Mouse (Mus musculus): Measurements from ENCODE around the gene Mettl27. TPM values are rescaled to one million over a fixed set of nuclear protein-coding genes. Genes with fewer than 3 reads are reported as not detected.

The Mettl27 gene
- polyA plus RNA-seq, 1 experiment from 2014 or later, result 35.5 TPM

DNA sequence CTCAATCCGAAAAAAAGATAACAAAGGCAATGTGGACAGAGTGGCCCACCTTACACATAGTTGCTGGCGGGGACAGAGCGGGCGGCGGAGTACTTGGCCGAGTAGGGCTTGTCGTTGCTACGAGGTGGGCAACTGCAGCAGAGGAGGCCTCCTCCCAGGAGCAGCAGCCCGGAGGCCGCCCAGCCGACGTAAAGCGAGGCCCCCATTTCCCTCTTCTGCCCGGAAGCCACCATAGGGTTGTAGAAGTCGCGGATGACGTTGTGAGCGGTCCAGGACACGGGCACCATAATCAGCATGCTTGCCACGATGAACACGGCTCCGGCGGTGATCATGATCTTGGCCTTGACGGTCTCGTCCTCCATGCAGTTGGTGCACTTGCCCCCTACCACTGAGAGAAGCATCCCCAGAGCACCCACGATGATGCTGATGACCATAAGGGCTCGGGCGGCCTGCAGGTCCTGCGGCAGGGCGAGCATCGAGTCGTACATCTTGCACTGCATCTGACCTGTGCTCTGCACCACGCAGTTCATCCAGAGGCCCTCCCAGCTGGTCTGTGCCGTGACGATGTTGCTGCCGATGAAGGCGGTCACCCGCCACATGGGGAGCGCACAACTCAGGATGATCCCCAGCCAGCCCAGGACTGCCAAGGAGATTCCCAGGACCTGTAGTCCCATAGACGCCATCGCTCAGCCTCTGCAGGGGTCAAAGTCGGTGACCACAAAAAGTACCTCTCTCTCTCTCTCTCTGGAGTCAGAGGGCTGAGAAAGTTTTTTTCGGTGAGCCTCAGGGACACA is 14.1 kb downstream of the Mettl27 start:
- H3K4me2 ChIP-seq (replicated peaks; ENCODE audit: low read depth, low read length), result peak overlapping the region; percentile 50
- TF ChIP-seq EP300 (IDR thresholded peaks at IDR 0.05) (no peak), CTCF (IDR thresholded peaks at IDR 0.05) (no peak)
- peaks cover 11% of the 10 kb centered on the region for H3K4me1 ChIP-seq (ENCODE audit: insufficient read depth, low read depth, low read length)
- peak overlapping the region; percentile 46 for H3K9ac ChIP-seq (replicated peaks; ENCODE audit: low read depth)
- no peaks in the 10 kb centered on the region for H3K36me3 ChIP-seq (ENCODE audit: insufficient read depth, low read length)
- no peaks in the 10 kb centered on the region for H3K9me3 ChIP-seq (ENCODE audit: low read length)
- peak overlapping the region; percentile 40 for H3K4me3 ChIP-seq (ENCODE audit: low read depth, low read length)
- H3K27me3 ChIP-seq (replicated peaks; ENCODE audit: insufficient read depth, low read length), result no peaks in the 10 kb centered on the region
- peak overlapping the region; percentile 80 for H3K27ac ChIP-seq (ENCODE audit: low read length)
- ATAC-seq (peak; percentile 5; the same call in 1 of the 2 replicates), DNase-seq (ENCODE audit: low spot score) (no peak)
- 29% methylated on average over 43 of the region's 43 CpGs for WGBS

DNA sequence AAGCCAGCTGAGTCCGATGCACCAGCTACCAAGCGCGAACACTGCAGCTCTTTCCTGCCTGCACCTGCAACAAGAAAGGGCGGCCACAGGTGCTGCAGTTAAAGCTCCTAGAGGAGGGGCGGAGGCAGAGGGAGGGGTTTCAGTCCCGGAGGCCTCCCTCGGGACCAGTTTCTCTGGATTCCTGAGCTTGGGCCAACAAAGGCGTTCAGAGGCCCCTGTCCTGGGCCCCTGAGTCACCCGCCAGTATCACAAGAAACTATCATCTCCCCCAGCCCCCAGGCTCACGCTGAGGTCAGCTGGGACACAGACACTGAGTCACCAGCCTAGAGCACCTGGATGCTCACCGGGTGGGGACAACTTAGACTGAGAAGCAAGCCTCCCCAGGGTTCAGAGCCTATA is 14.7 kb downstream of the Mettl27 start, which contains the start of gene Cldn4:
Cldn4 (minus strand) TSS at position 78 of the 399 bp plus-strand sequence.
- peak; percentile 93 for DNase-seq (ENCODE audit: low spot score)
- peak within 1 kb of the TSS; percentile 50 for H3K4me2 ChIP-seq (replicated peaks; ENCODE audit: low read depth, low read length)
- no peaks in the 10 kb centered on the region for H3K27me3 ChIP-seq (replicated peaks; ENCODE audit: insufficient read depth, low read length)
- 29% methylated on average over 11 of the region's 11 CpGs for WGBS
- H3K27ac ChIP-seq (ENCODE audit: low read length), result peak within 1 kb of the TSS; percentile 81
- H3K9me3 ChIP-seq (ENCODE audit: low read length), result no peaks in the 10 kb centered on the region
- peak; percentile 72 for ATAC-seq
- H3K4me3 ChIP-seq (ENCODE audit: low read depth, low read length), result peak within 1 kb of the TSS; percentile 40
- peak within 1 kb of the TSS; percentile 46 for H3K9ac ChIP-seq (replicated peaks; ENCODE audit: low read depth)
- H3K36me3 ChIP-seq (ENCODE audit: insufficient read depth, low read length), result no peaks in the 10 kb centered on the region
- no peak for TF ChIP-seq CTCF (IDR thresholded peaks at IDR 0.05)
- peak; percentile 45 for TF ChIP-seq EP300 (IDR thresholded peaks at IDR 0.05)
- H3K4me1 ChIP-seq (ENCODE audit: insufficient read depth, low read depth, low read length), result peaks cover 16% of the 10 kb centered on the region

DNA sequence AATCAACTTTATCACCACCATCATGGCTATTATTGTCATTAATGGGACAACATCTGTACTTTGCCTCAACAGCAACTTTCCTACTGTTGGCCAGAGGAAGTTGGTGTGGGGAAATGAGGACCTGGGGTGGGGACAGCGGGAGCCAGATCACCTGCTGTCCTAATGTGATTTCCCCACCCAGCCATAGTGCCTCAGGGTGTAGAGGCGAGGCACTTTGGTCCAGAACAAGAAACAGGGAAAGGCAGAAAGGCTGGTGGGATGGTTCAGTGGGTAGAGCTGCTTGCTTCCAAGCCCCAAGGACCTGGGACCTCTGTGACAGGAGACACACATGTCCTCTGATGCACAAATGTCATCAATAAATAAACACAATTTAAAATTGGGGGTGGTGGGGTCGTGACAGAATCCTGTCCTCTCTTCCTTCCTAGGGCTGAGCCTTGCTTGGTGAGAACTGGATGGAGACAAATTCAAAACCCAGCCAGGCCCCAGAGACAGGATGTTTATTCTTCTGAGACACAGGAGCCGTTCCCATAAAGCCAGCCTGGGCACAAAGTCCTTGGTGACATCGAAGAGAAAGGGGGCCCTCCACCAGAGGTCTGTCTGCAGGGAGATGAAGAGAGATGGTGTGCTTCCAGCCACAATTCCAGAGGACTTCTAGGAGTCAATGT is 15.4 kb downstream of the Mettl27 start:
- Histone ChIP-seq H3K27ac (ENCODE audit: low read length) (peak overlapping the region; percentile 81), H3K4me3 (ENCODE audit: low read depth, low read length) (no peak overlapping the region), H3K27me3 (replicated peaks; ENCODE audit: insufficient read depth, low read length) (no peaks in the 10 kb centered on the region), H3K4me2 (replicated peaks; ENCODE audit: low read depth, low read length) (no peak overlapping the region; the same call in 1 of the 2 replicates), H3K9ac (replicated peaks; ENCODE audit: low read depth) (no peak overlapping the region), H3K36me3 (ENCODE audit: insufficient read depth, low read length) (no peaks in the 10 kb centered on the region), H3K9me3 (ENCODE audit: low read length) (no peaks in the 10 kb centered on the region), H3K4me1 (ENCODE audit: insufficient read depth, low read depth, low read length) (peaks cover 17% of the 10 kb centered on the region)
- TF ChIP-seq CTCF (IDR thresholded peaks at IDR 0.05), result no peak
- 0 out of 2 replicates have a peak, but pooled peaks have one; percentile 28 for TF ChIP-seq EP300 (IDR thresholded peaks at IDR 0.05)
- peak; percentile 16; the same call in 1 of the 2 replicates for ATAC-seq
- peak; percentile 59 for DNase-seq (ENCODE audit: low spot score)
- 28% methylated on average over 5 of the region's 5 CpGs for WGBS

DNA sequence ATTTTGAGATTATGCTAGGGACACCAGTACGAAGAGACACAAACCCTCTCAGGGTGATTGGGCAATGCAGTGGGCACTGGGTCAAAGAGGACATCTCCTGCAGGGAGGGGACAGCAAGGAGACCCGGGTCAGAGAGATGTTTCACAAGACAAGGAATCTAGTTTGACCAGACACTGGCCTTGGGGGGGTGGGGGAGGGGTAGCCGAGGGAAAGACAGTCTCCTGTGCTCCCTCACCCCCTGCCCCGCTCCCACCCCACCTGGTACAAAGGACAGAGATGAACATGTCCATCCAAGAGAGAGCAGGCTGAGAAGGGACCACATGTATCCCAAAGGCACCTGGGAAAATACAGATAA is 15.9 kb downstream of the Mettl27 start:
- no peak overlapping the region for H3K9ac ChIP-seq (replicated peaks; ENCODE audit: low read depth)
- peaks cover 17% of the 10 kb centered on the region for H3K4me1 ChIP-seq (ENCODE audit: insufficient read depth, low read depth, low read length)
- no peak overlapping the region for H3K4me2 ChIP-seq (replicated peaks; ENCODE audit: low read depth, low read length)
- 31% methylated on average over 4 of the region's 4 CpGs for WGBS
- TF ChIP-seq EP300 (IDR thresholded peaks at IDR 0.05) (no peak), CTCF (IDR thresholded peaks at IDR 0.05) (no peak)
- DNase-seq (ENCODE audit: low spot score) (no peak), ATAC-seq (no peak)
- no peaks in the 10 kb centered on the region for H3K9me3 ChIP-seq (ENCODE audit: low read length)
- H3K27ac ChIP-seq (ENCODE audit: low read length), result peak overlapping the region; percentile 81
- no peaks in the 10 kb centered on the region for H3K36me3 ChIP-seq (ENCODE audit: insufficient read depth, low read length)
- H3K4me3 ChIP-seq (ENCODE audit: low read depth, low read length), result no peak overlapping the region
- H3K27me3 ChIP-seq (replicated peaks; ENCODE audit: insufficient read depth, low read length), result no peaks in the 10 kb centered on the region

DNA sequence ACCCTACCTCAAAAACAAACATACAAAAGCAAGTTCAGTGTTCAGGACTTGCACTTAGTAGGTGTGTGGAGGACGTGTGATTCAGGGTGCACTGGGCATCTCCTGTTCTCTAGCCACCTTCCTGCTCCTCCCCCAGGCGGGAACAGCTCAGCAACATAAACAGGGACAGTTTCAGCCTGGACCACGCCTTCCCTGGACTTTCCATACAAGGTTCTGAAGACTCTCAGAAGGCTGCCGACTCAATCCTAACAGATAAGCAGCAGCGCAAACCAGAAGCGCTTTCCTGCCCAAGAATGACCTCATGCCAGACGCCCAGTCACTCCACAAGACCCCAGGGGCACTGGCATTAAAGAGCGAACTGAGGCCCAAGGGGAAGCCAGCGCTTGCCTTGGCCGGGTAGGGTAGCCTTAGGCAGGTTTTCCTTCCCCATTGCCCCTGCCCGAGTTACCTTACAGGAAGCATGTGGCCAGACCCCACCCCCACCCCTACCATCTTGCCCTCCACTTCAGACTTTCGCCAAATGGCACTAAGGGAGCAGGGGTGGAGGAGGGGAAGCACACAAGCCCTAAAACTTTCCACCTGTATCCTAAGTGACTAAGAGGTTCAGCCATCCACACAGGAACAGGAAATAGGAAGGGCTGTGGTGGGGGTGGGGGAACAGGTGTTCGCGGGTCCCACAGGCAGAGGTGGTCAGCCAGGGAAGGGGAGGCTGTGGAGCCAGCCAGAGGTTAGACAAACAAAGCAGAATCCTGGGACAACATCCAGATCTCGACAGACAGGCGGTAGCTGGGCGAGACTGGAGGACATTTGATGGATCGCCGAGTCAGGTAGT is 19.1 kb downstream of the Mettl27 start:
- Histone ChIP-seq H3K27ac (ENCODE audit: low read length) (peak overlapping the region; percentile 91), H3K4me1 (ENCODE audit: insufficient read depth, low read depth, low read length) (peaks cover 21% of the 10 kb centered on the region), H3K4me2 (replicated peaks; ENCODE audit: low read depth, low read length) (peak overlapping the region; percentile 44; the same call in 1 of the 2 replicates), H3K27me3 (replicated peaks; ENCODE audit: insufficient read depth, low read length) (no peaks in the 10 kb centered on the region), H3K9me3 (ENCODE audit: low read length) (no peaks in the 10 kb centered on the region), H3K9ac (replicated peaks; ENCODE audit: low read depth) (no peak overlapping the region), H3K36me3 (ENCODE audit: insufficient read depth, low read length) (no peaks in the 10 kb centered on the region), H3K4me3 (ENCODE audit: low read depth, low read length) (no peak overlapping the region; the same call in 1 of the 2 replicates)
- WGBS, result 5% methylated on average over 19 of the region's 19 CpGs
- TF ChIP-seq EP300 (IDR thresholded peaks at IDR 0.05), result peak; percentile 77
- no peak for TF ChIP-seq CTCF (IDR thresholded peaks at IDR 0.05)
- ATAC-seq (peak; percentile 72), DNase-seq (ENCODE audit: low spot score) (peak; percentile 91)

All from lung, postnatal 0 days (tissue).